Mouse (Mus musculus): ENCODE measurements at regions not wholly inside any gene's neighbourhood (a gene's known extent, or its start where the extent isn't known, plus 50 kb on each side); places are given as distances from the start of the nearest gene placed in this dataset.

DNA sequence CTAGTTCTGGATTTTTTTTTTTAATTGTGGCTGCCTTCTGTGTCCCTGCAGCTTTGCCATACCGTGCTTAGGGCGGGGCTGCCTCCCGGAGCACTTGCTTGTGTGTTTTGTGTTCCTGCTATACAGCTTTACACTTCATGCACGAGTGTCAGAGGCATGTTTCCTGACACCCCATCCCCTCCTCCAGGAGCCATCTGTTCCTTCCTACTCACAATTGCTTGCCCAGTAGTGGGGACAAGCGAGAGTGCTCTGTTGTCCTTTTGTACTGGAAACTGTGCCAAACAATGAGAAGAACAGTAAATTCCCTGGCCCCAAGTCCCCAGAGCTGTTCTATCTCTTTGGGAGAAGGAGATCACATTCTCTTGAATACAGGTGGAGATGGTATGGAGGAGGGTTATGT lies 53.5 kb downstream of the Csf2 start:
- Histone ChIP-seq H3K4me1 (ENCODE audit: control insufficient read depth, insufficient read depth, low read length) (no peaks in the 10 kb centered on the region), H3K4me3 (ENCODE audit: low read depth, low read length) (no peak overlapping the region), H3K27me3 (ENCODE audit: control insufficient read depth, insufficient read depth, low read length) (no peaks in the 10 kb centered on the region), H3K36me3 (replicated peaks; ENCODE audit: control insufficient read depth, insufficient read depth, low read depth, low read length) (no peaks in the 10 kb centered on the region), H3K9me3 (replicated peaks; ENCODE audit: control insufficient read depth, low read length) (no peaks in the 10 kb centered on the region), H3K9ac (replicated peaks; ENCODE audit: low read length) (no peak overlapping the region), H3K4me2 (ENCODE audit: low read depth, low read length) (no peak overlapping the region), H3K27ac (replicated peaks; ENCODE audit: low read depth, low read length) (no peak overlapping the region)
- WGBS: 66% methylated on average over 5 of the region's 5 CpGs
- DNase-seq (ENCODE audit: low spot score) (no peak), ATAC-seq (replicated peaks; ENCODE audit: insufficient number of reproducible peaks, low FRiP score, low TSS enrichment, low read depth) (no peak)

DNA sequence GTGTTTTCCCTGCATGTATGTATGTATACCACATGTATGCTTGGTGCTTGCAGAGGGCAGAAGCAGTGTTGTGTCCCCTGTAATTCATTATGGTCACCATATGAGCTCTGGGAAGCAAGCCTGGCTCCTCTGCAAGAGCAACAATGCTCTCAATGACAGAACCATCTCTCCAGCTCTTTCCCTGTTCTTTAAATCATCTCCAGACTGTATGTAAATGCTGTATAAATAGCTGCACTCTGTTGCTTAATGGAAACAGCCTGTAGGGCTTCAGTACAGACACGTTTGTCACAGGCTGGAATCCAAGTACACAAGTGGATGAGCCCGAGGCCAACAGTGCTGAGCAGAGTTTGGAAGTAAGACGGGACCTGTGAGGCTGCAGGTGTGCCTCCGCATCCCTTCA lies 54.7 kb downstream of the Csf2 start:
- no peaks in the 10 kb centered on the region for H3K9me3 ChIP-seq (replicated peaks; ENCODE audit: control insufficient read depth, low read length)
- ATAC-seq (replicated peaks; ENCODE audit: insufficient number of reproducible peaks, low FRiP score, low TSS enrichment, low read depth) (no peak), DNase-seq (ENCODE audit: low spot score) (peak; percentile 12)
- no peak overlapping the region for H3K4me3 ChIP-seq (ENCODE audit: low read depth, low read length)
- H3K4me1 ChIP-seq (ENCODE audit: control insufficient read depth, insufficient read depth, low read length): no peaks in the 10 kb centered on the region
- no peaks in the 10 kb centered on the region for H3K27me3 ChIP-seq (ENCODE audit: control insufficient read depth, insufficient read depth, low read length)
- no peak overlapping the region for H3K4me2 ChIP-seq (ENCODE audit: low read depth, low read length)
- H3K9ac ChIP-seq (replicated peaks; ENCODE audit: low read length): no peak overlapping the region
- 57% methylated on average over 4 of the region's 4 CpGs for WGBS
- no peaks in the 10 kb centered on the region for H3K36me3 ChIP-seq (replicated peaks; ENCODE audit: control insufficient read depth, insufficient read depth, low read depth, low read length)
- H3K27ac ChIP-seq (replicated peaks; ENCODE audit: low read depth, low read length): no peak overlapping the region

DNA sequence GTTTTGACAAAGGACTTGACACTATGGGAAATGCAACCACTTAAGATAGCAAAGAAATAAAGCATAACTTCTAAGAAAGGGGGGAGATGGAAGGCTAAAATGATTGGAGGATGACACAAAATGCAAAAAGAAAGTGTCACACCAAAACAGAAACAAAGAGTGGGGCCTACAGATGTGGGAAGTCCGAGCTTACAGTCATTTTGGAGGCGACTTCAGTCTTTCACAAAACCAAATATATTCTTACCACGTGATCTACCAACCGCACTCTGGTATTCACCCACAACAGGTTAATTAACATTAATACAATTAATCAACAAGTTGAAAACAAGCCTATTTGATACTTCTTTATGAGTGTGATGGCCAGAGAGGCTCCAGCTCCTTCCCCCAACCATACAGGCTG lies 57.2 kb downstream of the Csf2 start:
- ATAC-seq (replicated peaks; ENCODE audit: insufficient number of reproducible peaks, low FRiP score, low TSS enrichment, low read depth): no peak
- Histone ChIP-seq H3K9me3 (replicated peaks; ENCODE audit: control insufficient read depth, low read length) (no peaks in the 10 kb centered on the region), H3K27me3 (ENCODE audit: control insufficient read depth, insufficient read depth, low read length) (no peaks in the 10 kb centered on the region), H3K36me3 (replicated peaks; ENCODE audit: control insufficient read depth, insufficient read depth, low read depth, low read length) (no peaks in the 10 kb centered on the region), H3K4me3 (ENCODE audit: low read depth, low read length) (no peak overlapping the region), H3K9ac (replicated peaks; ENCODE audit: low read length) (no peak overlapping the region), H3K27ac (replicated peaks; ENCODE audit: low read depth, low read length) (no peak overlapping the region), H3K4me1 (ENCODE audit: control insufficient read depth, insufficient read depth, low read length) (no peaks in the 10 kb centered on the region), H3K4me2 (ENCODE audit: low read depth, low read length) (no peak overlapping the region)
- WGBS: 90% methylated on average over 4 of the region's 4 CpGs
- DNase-seq (ENCODE audit: low spot score): no peak

- Histone ChIP-seq H3K9me3 (replicated peaks; ENCODE audit: control insufficient read depth, low read length) (no peaks in the 10 kb centered on the region), H3K4me1 (ENCODE audit: control insufficient read depth, insufficient read depth, low read length) (no peaks in the 10 kb centered on the region), H3K27ac (replicated peaks; ENCODE audit: low read depth, low read length) (no peak overlapping the region), H3K9ac (replicated peaks; ENCODE audit: low read length) (no peak overlapping the region), H3K4me2 (ENCODE audit: low read depth, low read length) (no peak overlapping the region), H3K27me3 (ENCODE audit: control insufficient read depth, insufficient read depth, low read length) (no peaks in the 10 kb centered on the region), H3K36me3 (replicated peaks; ENCODE audit: control insufficient read depth, insufficient read depth, low read depth, low read length) (no peaks in the 10 kb centered on the region), H3K4me3 (ENCODE audit: low read depth, low read length) (no peak overlapping the region)
- 72% methylated on average over 1 of the region's 1 CpGs for WGBS
- DNase-seq (ENCODE audit: low spot score): no peak
- no peak for ATAC-seq (replicated peaks; ENCODE audit: insufficient number of reproducible peaks, low FRiP score, low TSS enrichment, low read depth)
These were observed 61.6 kb downstream of the Csf2 start for GRCm38 (mm10) chr11:54187826-54188225.

DNA sequence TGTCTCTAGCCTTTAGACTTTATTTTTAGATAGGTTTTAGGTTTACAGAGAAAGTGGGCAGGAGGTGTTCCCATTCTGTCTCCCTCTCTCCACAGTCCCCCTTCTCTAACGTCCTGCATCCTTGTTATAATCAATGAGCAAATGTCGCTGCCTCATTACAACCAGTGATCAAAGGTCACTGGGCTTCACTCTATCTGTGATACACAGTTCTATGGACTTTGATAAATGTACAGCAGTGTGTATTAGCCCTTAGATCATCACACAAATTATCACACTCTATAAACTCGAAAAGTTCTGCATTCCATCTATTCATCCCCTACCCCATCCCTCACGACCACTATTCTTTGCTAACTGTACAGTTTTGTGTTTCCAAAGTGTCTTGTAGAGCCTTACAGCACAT lies 62.1 kb downstream of the Csf2 start:
- no peak overlapping the region for H3K4me2 ChIP-seq (ENCODE audit: low read depth, low read length)
- no peak overlapping the region for H3K4me3 ChIP-seq (ENCODE audit: low read depth, low read length)
- WGBS: 77% methylated on average over 4 of the region's 4 CpGs
- H3K4me1 ChIP-seq (ENCODE audit: control insufficient read depth, insufficient read depth, low read length): no peaks in the 10 kb centered on the region
- no peak overlapping the region for H3K27ac ChIP-seq (replicated peaks; ENCODE audit: low read depth, low read length)
- no peaks in the 10 kb centered on the region for H3K9me3 ChIP-seq (replicated peaks; ENCODE audit: control insufficient read depth, low read length)
- H3K27me3 ChIP-seq (ENCODE audit: control insufficient read depth, insufficient read depth, low read length): no peaks in the 10 kb centered on the region
- no peak overlapping the region for H3K9ac ChIP-seq (replicated peaks; ENCODE audit: low read length)
- ATAC-seq (replicated peaks; ENCODE audit: insufficient number of reproducible peaks, low FRiP score, low TSS enrichment, low read depth): no peak
- H3K36me3 ChIP-seq (replicated peaks; ENCODE audit: control insufficient read depth, insufficient read depth, low read depth, low read length): no peaks in the 10 kb centered on the region
- no peak for DNase-seq (ENCODE audit: low spot score)

DNA sequence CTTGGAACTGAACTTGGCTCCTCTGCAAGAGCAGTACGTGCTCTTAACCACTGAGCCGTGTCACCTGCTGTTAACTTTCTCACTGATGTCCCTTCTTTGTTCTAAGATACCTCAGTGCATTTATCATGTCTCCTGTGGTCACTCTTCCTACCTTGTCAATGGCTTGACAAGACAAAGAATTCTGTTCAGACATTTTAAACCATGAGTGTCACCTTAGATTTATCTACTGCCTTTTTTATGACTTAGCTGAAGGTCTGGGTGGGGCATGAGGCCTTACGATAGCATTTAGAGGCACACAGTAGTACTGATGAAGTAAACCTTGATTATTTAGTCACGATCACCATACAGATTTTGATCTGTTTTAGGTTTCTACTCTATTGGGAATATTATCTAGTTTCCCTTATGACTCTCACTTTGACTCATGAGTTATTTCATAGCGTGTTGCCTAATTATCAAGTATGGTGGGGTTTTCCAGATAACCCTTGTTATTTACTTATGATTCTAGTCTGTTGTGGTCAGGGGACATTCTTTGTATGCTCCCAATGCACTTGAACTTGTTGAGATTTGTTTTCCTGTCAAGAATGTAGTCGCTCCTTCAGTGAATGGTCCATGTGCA lies 63.6 kb downstream of the Csf2 start:
- Histone ChIP-seq H3K4me1 (ENCODE audit: control insufficient read depth, insufficient read depth, low read length) (no peaks in the 10 kb centered on the region), H3K4me3 (ENCODE audit: low read depth, low read length) (no peak overlapping the region), H3K27ac (replicated peaks; ENCODE audit: low read depth, low read length) (no peak overlapping the region), H3K9ac (replicated peaks; ENCODE audit: low read length) (no peak overlapping the region), H3K9me3 (replicated peaks; ENCODE audit: control insufficient read depth, low read length) (no peaks in the 10 kb centered on the region), H3K27me3 (ENCODE audit: control insufficient read depth, insufficient read depth, low read length) (no peaks in the 10 kb centered on the region), H3K36me3 (replicated peaks; ENCODE audit: control insufficient read depth, insufficient read depth, low read depth, low read length) (no peaks in the 10 kb centered on the region), H3K4me2 (ENCODE audit: low read depth, low read length) (no peak overlapping the region)
- DNase-seq (ENCODE audit: low spot score) (no peak), ATAC-seq (replicated peaks; ENCODE audit: insufficient number of reproducible peaks, low FRiP score, low TSS enrichment, low read depth) (no peak)
- 88% methylated on average over 6 of the region's 6 CpGs for WGBS

- Histone ChIP-seq H3K27ac (replicated peaks; ENCODE audit: low read depth, low read length) (no peak overlapping the region), H3K4me1 (ENCODE audit: control insufficient read depth, insufficient read depth, low read length) (no peaks in the 10 kb centered on the region), H3K27me3 (ENCODE audit: control insufficient read depth, insufficient read depth, low read length) (no peaks in the 10 kb centered on the region), H3K4me3 (ENCODE audit: low read depth, low read length) (no peak overlapping the region), H3K9ac (replicated peaks; ENCODE audit: low read length) (no peak overlapping the region), H3K36me3 (replicated peaks; ENCODE audit: control insufficient read depth, insufficient read depth, low read depth, low read length) (no peaks in the 10 kb centered on the region), H3K9me3 (replicated peaks; ENCODE audit: control insufficient read depth, low read length) (no peaks in the 10 kb centered on the region), H3K4me2 (ENCODE audit: low read depth, low read length) (no peak overlapping the region)
- ATAC-seq (replicated peaks; ENCODE audit: insufficient number of reproducible peaks, low FRiP score, low TSS enrichment, low read depth): no peak
- WGBS: 80% methylated on average over 9 of the region's 9 CpGs
- DNase-seq (ENCODE audit: low spot score): no peak
These were observed 67.7 kb downstream of the Csf2 start for GRCm38 (mm10) chr11:54181696-54182323.
